Mouse (Mus musculus): ENCODE results near the gene Igf1r.

- TF ChIP-seq CTCF (IDR thresholded peaks at IDR 0.05; ENCODE audit: extremely low read depth, insufficient read length, insufficient replicate concordance, low read depth, low read length) (no peak), POLR2A (IDR thresholded peaks at IDR 0.05; ENCODE audit: low read depth, low read length) (no peak)
These were observed 279.9 kb downstream of the Igf1r start for GRCm38 (mm10) chr7:68232521-68232920.

All from small intestine, adult 2 months (tissue).